Mouse (Mus musculus) CH12.LX (cell line): ENCODE measurements around the gene Zbtb20.
A peak's percentile ranks its signal among the peaks of the same experiment; 100 is the strongest.

Source experiments
- BHLHE40 ChIP-seq: IDR thresholded peaks from 2 replicates; pipeline ENCODE4 v1.6.1; 2011; ENCODE audit warnings: mild to moderate bottlenecking, low read depth, low read length, improper control_type of control experiment
- CTCF ChIP-seq, 2 experiments: IDR thresholded peaks in 1 of 2; conservative IDR thresholded peaks in 1 of 2; 2 replicates each; pipeline ENCODE4 v1.5.1; 2011 to 2012; ENCODE audit warnings: low read depth in 2 of 2, low read length in 2 of 2, improper control_type of control experiment in 1 of 2, inconsistent platforms in 1 of 2, mild to moderate bottlenecking in 1 of 2, moderate library complexity in 1 of 2
- IRF4 ChIP-seq: IDR thresholded peaks from 2 replicates; pipeline ENCODE4 v1.6.1; 2014; ENCODE audit warnings: low read depth, mild to moderate bottlenecking, inconsistent platforms, low read length, improper control_type of control experiment
- POLR2A ChIP-seq: IDR thresholded peaks from 2 replicates; pipeline ENCODE4 v1.6.1; 2011; ENCODE audit warnings: low read depth, mild to moderate bottlenecking, improper control_type of control experiment, low read length
- SMC3 ChIP-seq: IDR thresholded peaks from 2 replicates; pipeline ENCODE4 v1.6.1; 2011; ENCODE audit warnings: low read depth, low read length, improper control_type of control experiment
- USF1 ChIP-seq: IDR thresholded peaks from 2 replicates; pipeline ENCODE4 v1.6.1; 2014; ENCODE audit warnings: low read depth, mild to moderate bottlenecking, inconsistent platforms, low read length, improper control_type of control experiment
- ZC3H11A ChIP-seq: IDR thresholded peaks from 2 replicates; pipeline ENCODE4 v1.6.1; 2012; ENCODE audit warnings: low read depth, mild to moderate bottlenecking, inconsistent platforms, low read length, improper control_type of control experiment
- ZKSCAN1 ChIP-seq: IDR thresholded peaks from 2 replicates; pipeline ENCODE4 v1.6.1; 2012; ENCODE audit warnings: low read depth, inconsistent platforms, low read length, improper control_type of control experiment, borderline replicate concordance

DNA sequence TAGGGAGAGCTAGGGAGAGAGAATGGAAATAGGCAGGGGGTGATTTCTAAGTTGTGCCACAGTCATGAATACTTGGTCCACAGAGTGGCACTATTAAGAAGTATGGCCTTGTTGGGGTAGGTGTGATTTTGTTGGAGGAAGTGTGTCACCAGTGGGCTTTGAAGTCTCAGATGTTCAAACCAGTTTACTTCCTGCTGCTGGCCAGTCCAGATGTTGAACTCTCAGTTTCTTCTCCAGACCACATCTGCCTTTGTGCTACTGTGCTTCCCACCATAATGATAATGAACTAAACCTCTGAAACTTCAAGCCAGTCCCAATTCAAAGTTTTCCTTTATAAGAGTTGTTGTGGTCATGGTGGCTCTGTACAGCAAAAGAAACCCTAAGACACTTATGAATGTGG, 797.0 kb downstream of the Zbtb20 start:
- TF ChIP-seq ZKSCAN1 (no peak), POLR2A (no peak), SMC3 (no peak), IRF4 (0 out of 2 replicates have a peak, but pooled peaks have one; percentile 8), BHLHE40 (no peak), CTCF (conservative IDR thresholded peaks at IDR 0.05 in 1 of 2, IDR thresholded peaks at IDR 0.05 in 1 of 2; ENCODE audit: low read depth in 2 of 2, low read length in 2 of 2) (no peak), ZC3H11A (no peak), USF1 (no peak)
